Mouse (Mus musculus) 416B (cell line): Measurements from ENCODE around the gene Bcl10.
"Not testable (repeated sequence)": the region's sequence is repeated elsewhere in the genome, so short reads cannot be mapped to it uniquely, and the experiment has no call there.

Source experiments
- DNase-seq: peaks from one replicate; pipeline ENCODE4 v3.0.0; 2011; ENCODE audit warnings: low read depth

Gene Bcl10

DNA sequence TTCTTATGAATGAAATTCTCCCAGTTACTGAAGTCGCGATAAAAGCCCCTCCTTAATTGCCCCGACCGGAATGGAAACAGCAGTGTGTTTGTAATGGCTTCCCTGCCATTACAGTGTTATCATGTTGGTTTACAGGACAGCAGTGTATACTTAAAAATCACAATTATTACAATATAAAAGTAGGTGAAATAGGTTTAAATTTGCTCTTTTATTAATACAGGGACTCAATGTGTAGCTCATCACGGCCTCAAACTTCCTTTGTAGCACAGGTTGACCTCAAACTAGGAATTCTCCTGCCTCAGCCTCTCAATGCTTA lies 28.2 kb downstream of the Bcl10 start:
- DNase-seq = no peak

DNA sequence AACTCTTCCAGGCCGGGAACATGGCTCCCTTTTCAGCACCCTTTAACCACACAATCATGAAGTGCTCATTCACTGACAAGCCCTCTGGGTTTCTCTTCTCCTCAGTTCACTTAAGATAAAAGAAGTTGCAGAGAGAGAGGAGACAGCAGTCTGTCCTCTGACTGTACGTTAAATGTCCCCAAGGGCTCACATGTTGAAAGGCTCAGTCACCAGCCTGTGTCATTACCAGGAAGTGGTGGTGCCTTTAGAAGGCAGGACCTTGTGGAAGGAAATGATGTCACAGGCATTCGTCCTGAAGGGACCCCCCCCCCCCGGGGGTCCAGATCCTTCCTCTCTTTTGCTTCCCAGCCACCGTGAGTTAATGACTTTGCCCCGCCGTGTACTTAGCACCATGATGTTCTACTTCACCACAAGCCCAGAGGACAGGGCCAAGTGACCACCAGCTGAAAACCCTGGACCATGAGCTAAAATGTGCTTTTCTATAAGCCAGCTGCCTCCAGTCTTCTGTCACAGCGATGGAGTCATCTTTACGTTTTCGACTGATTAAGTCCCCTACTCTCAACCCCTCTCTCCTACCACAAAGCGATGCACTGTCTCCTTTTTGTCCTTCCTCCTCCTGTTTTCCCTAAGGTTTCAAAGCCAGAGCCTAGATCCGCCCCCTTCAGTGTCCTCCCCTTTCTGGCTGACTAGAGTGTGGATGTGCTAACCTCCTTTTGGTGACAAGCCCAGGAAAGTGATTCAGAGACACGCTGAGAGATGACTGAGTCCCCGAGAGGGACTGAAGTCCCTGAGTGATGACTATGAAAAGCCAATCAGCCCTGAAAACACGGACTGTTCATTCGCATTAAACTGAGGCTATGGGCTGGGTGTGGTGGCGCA lies 28.9 kb downstream of the Bcl10 start:
- peak; percentile 69 for DNase-seq

DNA sequence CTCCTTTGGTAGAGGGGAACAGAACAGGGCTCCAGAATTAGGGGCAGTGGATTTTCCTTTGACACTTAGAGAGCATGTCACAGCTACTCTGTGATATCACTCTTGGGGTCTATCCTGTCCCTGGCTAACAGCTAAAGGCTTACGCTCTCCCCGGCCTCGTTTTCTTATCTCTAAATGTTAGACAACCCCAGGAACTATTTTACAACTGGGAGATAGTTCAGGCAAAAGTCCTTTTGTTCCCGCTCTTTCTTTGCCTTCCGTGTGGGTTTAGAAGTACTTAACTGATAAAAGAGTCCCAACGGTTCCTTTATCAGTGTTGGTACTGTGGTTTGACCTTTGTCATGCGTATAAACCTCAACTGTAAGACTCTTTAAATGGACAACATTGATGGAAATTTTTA lies 30.3 kb downstream of the Bcl10 start:
- DNase-seq = peak; percentile 86

DNA sequence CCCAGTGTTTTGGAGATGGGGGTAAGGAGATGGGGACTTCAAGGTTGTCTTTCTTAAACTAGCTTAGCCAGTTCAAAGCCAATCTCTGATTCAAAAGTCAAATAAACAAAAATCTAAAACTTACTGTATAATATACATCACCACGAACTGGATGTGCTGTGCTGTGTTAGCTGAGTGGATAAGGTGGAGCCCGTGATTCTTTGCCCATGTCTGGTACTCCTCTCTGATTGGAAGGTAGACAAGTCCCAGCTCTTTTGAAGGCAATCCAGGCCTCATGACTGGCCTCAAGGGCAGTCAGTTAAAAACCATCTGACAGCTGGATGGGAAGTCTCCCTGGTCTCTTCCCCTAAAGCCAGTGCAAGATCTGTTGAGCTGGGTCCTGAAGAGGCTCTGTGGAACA lies 30.8 kb downstream of the Bcl10 start:
- DNase-seq = peak; percentile 63

DNA sequence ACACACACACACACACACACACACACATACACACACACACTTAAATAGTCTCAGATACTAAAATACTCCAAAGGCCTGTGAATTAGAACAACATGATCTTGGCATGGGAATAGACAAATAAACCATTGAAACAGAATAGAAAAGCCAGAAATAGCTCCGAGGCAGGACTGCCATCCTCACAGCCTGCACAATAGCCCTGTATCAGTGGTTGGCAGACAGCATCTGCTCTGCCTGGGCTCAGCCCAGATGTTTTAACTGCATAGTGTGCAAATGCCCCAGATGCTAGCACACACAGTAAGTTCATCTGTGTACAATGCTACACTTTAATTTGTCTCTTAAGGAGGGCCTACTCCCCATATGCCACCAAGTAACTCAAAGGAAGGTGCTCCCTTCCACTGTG lies 37.2 kb downstream of the Bcl10 start:
- DNase-seq = no peak

DNA sequence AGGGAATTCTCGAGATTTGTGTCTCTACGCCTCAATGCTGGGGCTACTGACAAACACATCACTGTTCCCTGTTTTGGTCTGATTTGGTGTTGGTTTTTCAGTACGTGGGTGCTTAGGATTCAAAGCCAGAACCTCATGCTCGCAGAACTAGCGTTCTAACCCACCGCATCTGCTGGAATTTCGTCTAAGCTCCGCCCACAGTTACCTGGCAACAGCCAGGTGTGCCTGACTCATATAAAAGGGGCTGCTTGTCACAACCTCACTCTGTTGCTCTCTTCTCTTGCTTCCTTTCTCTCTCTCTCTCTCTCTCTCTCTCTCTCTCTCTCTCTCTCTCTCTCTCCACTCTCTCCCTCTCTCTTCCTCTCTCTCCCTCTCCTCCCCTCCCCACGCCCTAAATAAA lies 39.8 kb downstream of the Bcl10 start:
- no peak for DNase-seq

DNA sequence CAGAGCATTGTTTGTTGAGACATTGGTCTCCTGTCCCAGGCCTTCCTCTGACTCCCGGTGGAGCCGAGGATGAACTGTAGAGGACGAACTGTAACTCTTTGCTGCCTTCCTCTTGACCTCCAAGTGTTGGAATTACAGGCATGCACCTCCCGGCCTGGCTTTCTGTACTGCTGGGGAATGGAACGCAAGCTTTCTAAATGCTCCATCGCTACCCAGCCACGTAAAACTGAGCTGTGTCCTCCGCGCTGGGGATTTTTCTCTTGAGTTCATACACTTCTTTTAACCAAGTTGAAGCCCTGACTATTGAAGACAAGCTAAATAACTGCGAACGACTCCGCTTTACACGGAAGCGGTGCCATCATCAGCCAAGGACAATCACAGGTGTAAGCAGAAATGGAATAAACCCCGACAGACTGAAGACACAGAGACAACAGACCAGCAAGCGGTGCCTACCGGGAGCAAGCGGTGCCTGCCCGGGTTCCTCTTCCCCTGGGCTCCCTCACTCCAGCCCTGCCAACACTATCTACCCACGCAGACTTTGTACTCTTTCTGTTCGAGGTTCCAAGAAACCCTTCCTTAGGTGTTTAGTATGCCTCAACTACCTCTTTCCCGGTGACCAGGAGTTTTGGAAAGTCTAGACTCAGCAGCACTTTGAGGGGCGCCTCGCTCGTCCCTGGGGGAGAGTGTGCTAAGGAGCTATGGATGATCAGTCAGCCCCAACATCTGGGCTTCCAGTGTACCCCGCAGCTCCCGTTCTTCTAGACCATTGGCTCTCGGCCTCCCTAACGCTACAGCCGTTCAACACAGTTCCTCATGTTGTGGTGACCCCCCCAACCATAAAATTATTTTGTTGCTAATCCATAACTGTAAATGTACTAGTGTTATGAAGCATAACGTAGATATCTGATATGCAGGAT lies 40.8 kb downstream of the Bcl10 start:
- DNase-seq = no peak

DNA sequence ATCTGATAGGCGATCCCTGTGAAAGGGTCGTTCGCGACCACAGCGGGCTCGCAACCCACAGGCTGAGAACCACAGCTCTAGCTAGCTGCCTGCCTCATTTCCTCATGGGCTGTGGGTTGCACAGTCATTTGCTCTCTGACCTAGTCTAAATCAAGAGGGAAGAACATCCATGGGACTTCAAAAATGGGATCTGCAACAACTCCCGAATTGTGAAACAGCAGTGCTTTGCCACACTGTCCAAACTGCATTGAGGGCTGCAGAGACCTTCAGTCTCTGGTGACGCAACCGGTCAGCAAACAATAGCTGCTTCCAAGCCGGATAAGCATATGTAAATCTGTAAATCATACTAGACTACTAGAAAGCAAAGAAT lies 41.4 kb downstream of the Bcl10 start:
- DNase-seq = peak; percentile 69

DNA sequence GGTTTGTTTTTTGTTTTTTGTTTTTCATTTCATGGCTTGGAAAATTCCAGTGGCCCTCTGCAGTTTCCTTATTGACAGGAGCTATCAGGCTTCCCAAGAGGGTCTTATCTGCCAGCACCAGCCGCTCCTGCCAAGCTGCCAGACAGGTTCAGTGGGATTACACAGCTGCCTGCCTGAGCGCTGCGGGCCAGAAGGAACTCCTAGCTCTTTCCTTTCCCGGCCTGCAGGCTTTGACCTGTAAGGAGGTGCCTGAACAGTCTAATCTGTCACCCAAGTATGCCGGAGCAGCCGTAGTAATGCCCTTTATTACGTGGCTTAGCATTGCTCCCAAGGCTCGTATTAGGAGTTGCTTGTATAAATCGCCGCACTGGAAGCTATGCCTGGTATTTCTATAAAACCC lies 41.9 kb downstream of the Bcl10 start:
- peak; percentile 41 for DNase-seq

DNA sequence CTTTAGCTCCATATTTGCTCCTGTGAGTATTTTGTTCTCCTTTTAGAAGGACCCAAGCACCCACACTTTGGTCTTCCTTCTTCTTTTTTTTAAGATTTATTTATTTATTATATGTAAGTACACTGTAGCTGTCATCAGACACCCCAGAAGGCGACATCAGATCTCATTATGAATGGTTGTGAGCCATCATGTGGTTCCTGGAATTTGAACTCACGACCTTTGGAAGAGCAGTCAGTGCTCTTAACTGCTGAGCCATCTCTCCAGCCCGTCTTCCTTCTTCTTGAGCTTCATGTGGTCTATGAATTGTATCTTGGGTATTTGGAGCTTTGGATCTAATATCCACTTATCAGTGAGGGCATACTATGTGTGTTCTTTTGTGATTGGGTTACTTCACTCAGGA lies 43.0 kb downstream of the Bcl10 start:
- not testable (repeated sequence) for DNase-seq

DNA sequence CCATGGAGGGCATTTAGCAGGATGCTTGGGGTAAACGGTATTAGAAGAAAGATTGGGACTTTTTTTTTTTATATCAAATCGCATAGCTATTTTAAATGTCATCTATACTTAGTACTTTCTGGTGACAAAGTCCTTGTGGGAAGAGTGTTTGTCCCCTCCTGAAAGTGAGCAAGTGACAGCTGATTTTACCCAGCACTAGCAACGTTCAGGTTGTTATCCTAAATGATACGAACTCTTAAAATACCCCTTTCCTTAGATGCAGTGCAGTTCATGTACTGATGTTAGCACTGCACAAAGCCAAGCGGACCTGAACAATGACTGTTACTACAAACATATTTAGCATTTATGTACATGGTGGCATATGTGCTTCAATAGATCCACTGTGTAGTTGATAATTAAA lies 44.2 kb downstream of the Bcl10 start:
- DNase-seq = no peak

DNA sequence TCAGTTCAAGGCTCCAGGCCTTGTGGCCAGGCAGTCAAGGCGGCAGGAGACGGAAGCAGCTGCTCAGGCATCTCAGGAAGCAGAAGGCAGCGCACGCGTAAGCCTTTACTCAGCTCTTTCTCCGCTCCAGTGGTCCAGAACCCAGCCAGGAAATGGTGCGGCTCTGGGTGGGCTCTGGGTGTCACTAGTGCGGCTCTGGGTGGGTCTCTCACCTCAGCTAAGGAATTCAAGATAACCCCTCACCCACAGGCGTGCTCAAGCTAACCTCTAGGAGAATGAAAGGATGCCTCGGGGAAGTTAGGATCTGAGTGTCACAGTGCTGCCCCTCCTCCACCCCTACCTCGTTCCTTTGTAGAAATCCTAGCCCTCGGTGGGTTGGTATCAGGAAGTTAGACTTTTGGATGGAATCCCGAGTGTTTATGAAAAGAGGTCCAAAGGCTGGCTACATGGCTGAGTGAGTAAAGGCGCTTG lies 46.5 kb downstream of the Bcl10 start:
- DNase-seq = peak; percentile 63

DNA sequence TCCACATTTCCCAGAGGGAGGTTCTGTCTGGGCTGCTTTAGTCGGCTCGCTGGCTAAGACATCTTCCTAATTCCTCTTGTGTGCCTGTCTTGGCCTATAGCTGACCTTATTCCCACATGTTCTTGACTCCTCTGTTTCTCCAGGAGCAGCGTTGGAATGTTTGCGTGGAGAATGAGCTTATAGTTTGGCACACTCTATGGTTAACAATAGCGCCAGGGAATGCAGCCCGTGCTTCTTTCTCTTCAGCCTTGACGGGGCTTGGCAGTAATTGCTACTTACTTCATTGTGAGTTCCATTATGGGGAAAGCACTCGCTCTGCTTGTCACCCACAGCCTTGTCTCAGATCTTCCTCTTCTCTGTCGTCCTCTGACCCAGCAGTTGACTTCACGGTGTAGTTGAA lies 48.9 kb downstream of the Bcl10 start:
- DNase-seq = no peak

DNA sequence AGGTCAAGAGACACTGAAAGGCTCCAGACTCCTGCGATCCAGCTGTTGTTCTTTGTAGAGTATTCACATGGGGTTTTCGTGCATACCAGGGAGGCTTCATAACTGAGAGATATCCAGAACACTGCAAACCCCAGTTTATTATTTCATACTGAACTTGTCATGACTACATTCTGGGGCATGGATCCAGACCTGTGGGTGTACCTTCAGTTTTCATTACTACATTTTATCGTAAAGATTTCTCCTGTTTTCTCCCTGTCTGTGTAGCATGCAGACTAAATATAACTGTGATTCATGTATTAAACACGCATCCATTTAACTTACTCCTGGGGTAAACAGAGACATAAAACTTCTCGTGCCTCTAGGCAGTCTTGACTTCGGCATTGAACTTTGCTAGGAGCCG lies 52.4 kb downstream of the Bcl10 start:
- no peak for DNase-seq
